Mouse (Mus musculus): ENCODE results near the gene Zfp428.
A peak's percentile ranks its signal among the peaks of the same experiment; 100 is the strongest.

The Zfp428 gene

GRCm38 (mm10) chr7:24561450-24561849 lies 54.6 kb downstream of the Zfp428 start:
- no peak for DNase-seq

GRCm38 (mm10) chr7:24563191-24563836 lies 56.5 kb downstream of the Zfp428 start:
- no peak for DNase-seq

- no peak for DNase-seq
Observed at GRCm38 (mm10) chr7:24563837-24564206, 57.0 kb downstream of the Zfp428 start.

- peak; percentile 67 for DNase-seq
Observed at GRCm38 (mm10) chr7:24564607-24565265, 57.9 kb downstream of the Zfp428 start.

Measured in embryo, embryonic 11 days (tissue).